24 mouse cellular contexts compared by ENCODE assay signal in genomic region chr9:103385600-103385999, GRCm38 (mm10).
"Had no signal": no experiment of that assay in that cellular context is flagged by ENCODE, and none has a peak within 500 bp of the region (broad histone marks: within the 10 kb centered on the region; RNA-seq: fewer than 3 reads in every experiment).

No protein-coding gene starts in this region.

- H3K9ac ChIP-seq: heart, embryonic 13.5 days; heart, embryonic 15.5 days; hindbrain, embryonic 13.5 days; hindbrain, embryonic 15.5 days; limb, embryonic 12.5 days; liver, embryonic 13.5 days had no signal

- H3K4me1 ChIP-seq: hindbrain, embryonic 15.5 days; liver, embryonic 13.5 days had no signal

- H3K27ac ChIP-seq: gastrocnemius, adult 2 months; heart, embryonic 13.5 days; heart, embryonic 15.5 days; hindbrain, embryonic 13.5 days; hindbrain, embryonic 15.5 days; hindbrain, postnatal 0 days; layer of hippocampus, adult 2 months; left cerebral cortex, adult 2 months; limb, embryonic 10.5 days; limb, embryonic 12.5 days; liver, embryonic 13.5 days had no signal

- ATAC-seq: hindbrain, postnatal 0 days had no signal

- H3K4me2 ChIP-seq: heart, embryonic 11.5 days; heart, embryonic 13.5 days; heart, embryonic 15.5 days; hindbrain, embryonic 13.5 days; hindbrain, embryonic 15.5 days; limb, embryonic 12.5 days; liver, embryonic 11.5 days; liver, embryonic 13.5 days had no signal

- H3K4me3 ChIP-seq: gastrocnemius, adult 2 months; heart, embryonic 13.5 days; heart, embryonic 15.5 days; hindbrain, embryonic 13.5 days; hindbrain, embryonic 15.5 days; layer of hippocampus, adult 2 months; left cerebral cortex, adult 2 months; limb, embryonic 10.5 days; limb, embryonic 12.5 days; liver, embryonic 13.5 days had no signal

- H3K36me3 ChIP-seq: heart, embryonic 13.5 days; heart, embryonic 15.5 days; hindbrain, embryonic 13.5 days; hindbrain, embryonic 15.5 days; limb, embryonic 10.5 days; limb, embryonic 12.5 days; liver, embryonic 13.5 days had no signal

- H3K27me3 ChIP-seq: heart, embryonic 13.5 days; heart, embryonic 15.5 days; hindbrain, embryonic 13.5 days; hindbrain, embryonic 15.5 days; liver, embryonic 13.5 days had no signal

- H3K9me3 ChIP-seq: heart, embryonic 13.5 days; heart, embryonic 15.5 days; hindbrain, embryonic 13.5 days; hindbrain, embryonic 15.5 days; limb, embryonic 10.5 days; limb, embryonic 12.5 days; liver, embryonic 13.5 days had no signal

- DNase-seq: gastrocnemius, adult 2 months; gastrocnemius, postnatal 14 days; gastrocnemius, postnatal 36 days; heart, adult 18-20 months; heart, postnatal 14 days; heart, postnatal 36 days; kidney, adult 18-20 months; kidney, adult 8-10 months; kidney, postnatal 10 days; kidney, postnatal 25 days; kidney, postnatal 4 days; liver; liver, embryonic 13.5 days had no signal
